Mouse (Mus musculus): ENCODE results near the gene Usp10.

DNA sequence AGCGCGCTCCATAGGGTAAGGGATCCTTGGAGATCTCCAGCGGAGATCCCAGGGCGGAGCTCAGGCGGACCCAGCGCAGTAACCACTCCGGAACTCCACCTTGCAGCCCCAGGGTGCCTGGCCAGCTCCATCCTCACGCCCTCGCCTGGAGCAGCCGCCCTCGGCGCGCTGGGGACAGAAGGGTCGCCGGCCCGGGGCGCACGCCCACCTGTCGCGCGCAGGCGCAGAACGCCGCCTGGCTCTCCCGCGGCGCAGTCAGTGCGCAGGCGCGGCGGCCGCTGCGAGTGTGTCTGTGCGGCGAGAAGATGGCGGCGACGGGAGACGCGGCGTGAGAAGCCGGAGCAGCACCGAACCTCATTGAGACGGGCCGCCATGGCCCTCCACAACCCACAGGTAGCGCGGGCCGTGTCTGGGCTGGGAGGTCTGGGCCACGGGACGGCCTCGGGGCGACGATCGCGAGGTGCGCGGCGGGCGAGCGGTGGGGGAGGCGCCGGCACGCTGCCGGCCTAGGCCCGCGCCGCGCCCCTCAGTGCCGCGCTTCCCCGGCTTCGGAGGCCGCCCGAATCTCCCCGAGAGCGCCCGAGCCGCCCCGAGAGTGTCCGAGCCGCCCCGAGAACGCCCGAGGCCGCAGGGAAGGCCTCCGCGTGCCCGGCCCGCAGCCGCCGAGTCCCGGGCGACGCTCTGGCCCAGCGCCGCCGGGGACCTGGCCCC, 542 bp downstream of the Usp10 start, which contains the start of gene Gm20388:
- TF ChIP-seq GATA1 (IDR thresholded peaks at IDR 0.05; ENCODE audit: low read length), result peak; percentile 80
- no peak for TF ChIP-seq TAL1 (IDR thresholded peaks at IDR 0.05; ENCODE audit: low read length)
